Mouse (Mus musculus) v-Abl transformed pro-B cells (cell line): ENCODE measurements around the gene Cfap157.

Experiments used
- in situ Hi-C, 2 experiments: fragments of 400-800 bp; cut with MboI; formaldehyde crosslinking; loops; one replicate each; pipeline ENCODE4 v1.15.1; 2025; ENCODE audit not compliant: unreplicated experiment in 2 of 2

Gene Cfap157

DNA sequence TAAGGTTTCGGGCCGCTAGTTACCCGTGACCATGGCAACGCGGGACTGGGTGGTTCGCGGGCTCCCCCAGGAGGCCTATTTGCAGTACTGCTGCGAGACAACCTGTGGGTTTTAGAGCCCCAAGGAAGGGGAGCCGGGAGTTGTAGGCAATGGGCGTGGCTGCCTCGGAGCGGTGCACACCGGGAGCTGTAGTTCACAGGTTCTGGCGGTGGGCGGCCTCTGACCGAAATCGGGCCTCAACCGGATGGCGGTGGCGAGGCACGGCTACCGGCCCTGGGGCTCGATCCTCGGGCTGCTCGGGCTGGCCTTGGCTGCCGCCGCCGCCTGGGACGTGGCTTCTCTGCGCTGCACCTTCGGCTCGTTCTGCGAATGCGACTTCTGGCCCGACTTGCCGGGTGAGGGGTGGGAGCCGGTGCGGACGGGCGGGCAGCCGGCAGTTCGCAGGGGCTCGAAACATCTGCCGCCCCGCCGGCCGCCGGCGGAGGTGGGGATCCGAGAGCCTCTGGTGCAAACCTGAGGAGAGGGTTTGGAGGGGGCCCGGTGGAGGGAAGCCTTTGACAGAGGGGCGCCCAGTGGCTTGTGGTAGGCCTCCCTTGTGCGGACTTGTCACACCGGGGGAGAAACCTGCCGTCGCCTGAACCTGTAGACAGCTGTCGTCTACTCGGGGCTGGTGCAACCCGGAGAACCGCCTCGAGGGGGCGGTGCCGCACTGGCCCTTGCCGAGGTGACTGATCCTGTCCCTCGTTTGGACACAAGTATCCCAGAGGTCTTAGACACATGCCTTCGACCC is 27.0 kb downstream of the Cfap157 start, which contains the start of gene Tor2a:
Gene Tor2a (plus strand): TSS at position 179 of the 790 bp plus-strand sequence.
- in situ Hi-C loops = loop anchor here (5.0 to 25.0 kb wide), 5 partner anchors 45 to 1945 kb away; partner anchors contain the start of genes Cdk9 (in 2 of the 2), 1700001O22Rik (in 1 of the 2), Garnl3 (in 1 of the 2) and Ntmt1 (in 1 of the 2)

- in situ Hi-C loops = loop anchor here (5.0 to 25.0 kb wide), 5 partner anchors 44 to 1944 kb away; partner anchors contain the start of genes Cdk9 (in 2 of the 2), 1700001O22Rik (in 1 of the 2), Garnl3 (in 1 of the 2) and Ntmt1 (in 1 of the 2)
Observed at GRCm38 (mm10) chr2:32756674-32757055, 27.6 kb downstream of the Cfap157 start.

- in situ Hi-C loops = loop anchor here (25.0 kb wide), 2 partner anchors 385 to 1940 kb away; partner anchors contain the start of genes 1700001O22Rik (in 1 of the 2), Garnl3 (in 1 of the 2) and Ntmt1 (in 1 of the 2)
Observed at GRCm38 (mm10) chr2:32752181-32752580, 32.0 kb downstream of the Cfap157 start.

GRCm38 (mm10) chr2:32751665-32752033 is 32.6 kb downstream of the Cfap157 start:
- in situ Hi-C loops = loop anchor here (25.0 kb wide), 2 partner anchors 386 to 1939 kb away; partner anchors contain the start of genes 1700001O22Rik (in 1 of the 2), Garnl3 (in 1 of the 2) and Ntmt1 (in 1 of the 2)

- in situ Hi-C loops = loop anchor here (25.0 kb wide), 2 partner anchors 386 to 1939 kb away; partner anchors contain the start of genes 1700001O22Rik (in 1 of the 2), Garnl3 (in 1 of the 2) and Ntmt1 (in 1 of the 2)
Observed at GRCm38 (mm10) chr2:32750887-32751664, 33.2 kb downstream of the Cfap157 start.

DNA sequence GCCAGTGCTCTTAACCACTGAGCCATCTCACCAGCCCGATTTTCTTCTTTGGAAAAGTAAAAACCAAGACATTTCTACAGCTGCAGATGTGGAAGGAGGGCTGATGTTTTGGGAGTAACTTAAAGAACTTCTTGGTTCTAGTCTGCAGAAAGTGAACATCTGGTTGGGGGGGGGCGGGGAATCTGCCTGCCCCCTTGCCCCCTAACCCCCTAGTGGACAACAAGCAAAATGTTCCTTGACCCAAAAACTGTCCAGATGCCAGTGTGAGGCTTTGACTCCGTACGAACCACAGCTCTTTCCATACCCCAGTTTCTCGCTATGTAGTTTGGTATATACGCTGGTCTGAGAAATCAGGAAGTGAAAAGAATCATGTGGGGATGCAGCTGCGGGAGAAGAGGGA is 34.0 kb downstream of the Cfap157 start:
- in situ Hi-C loops = loop anchor here (25.0 kb wide), 2 partner anchors 387 to 1938 kb away; partner anchors contain the start of genes 1700001O22Rik (in 1 of the 2), Garnl3 (in 1 of the 2) and Ntmt1 (in 1 of the 2)

DNA sequence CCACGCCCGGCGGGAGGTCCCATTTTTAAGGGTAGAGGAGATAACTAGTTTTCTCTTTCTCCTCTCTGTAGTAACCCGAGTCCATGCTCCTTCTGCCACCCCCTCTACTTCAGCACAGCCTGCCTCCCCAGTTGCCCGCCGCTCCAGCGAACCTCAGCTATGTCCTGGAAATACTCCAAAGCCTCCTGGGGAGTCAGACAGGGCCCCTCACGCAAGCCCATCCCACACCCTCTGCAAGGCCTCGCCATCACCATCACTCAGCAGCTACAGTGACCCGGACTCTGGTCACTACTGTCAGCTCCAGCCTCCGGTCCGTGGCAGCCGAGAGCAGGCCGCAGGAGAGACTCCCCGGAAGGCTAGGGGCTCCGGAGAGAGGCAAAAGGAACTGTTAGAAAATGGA is 35.1 kb downstream of the Cfap157 start:
- in situ Hi-C loops = no loop called here

- in situ Hi-C loops = no loop called here
Observed at GRCm38 (mm10) chr2:32744272-32744982, 39.8 kb downstream of the Cfap157 start.

DNA sequence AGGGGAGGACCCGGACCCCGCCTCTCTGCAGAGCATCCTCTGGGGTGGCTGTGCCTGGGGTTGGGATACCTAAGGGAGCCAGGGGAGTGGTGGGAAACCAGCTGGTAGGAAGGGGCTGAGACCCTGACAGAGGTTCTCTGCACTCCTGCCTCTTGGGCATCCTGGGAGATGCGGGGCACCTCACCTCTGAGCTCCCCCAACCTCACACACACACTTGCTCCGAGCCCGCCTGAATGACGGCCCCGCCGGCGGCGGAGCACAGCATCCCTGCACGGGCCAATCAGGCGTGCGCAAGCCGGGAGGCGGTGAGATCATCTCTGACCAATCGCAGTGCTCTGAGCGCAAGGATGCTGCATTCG is 42.1 kb downstream of the Cfap157 start:
- in situ Hi-C loops = no loop called here

GRCm38 (mm10) chr2:32741273-32742172 is 42.7 kb downstream of the Cfap157 start:
- in situ Hi-C loops = no loop called here

DNA sequence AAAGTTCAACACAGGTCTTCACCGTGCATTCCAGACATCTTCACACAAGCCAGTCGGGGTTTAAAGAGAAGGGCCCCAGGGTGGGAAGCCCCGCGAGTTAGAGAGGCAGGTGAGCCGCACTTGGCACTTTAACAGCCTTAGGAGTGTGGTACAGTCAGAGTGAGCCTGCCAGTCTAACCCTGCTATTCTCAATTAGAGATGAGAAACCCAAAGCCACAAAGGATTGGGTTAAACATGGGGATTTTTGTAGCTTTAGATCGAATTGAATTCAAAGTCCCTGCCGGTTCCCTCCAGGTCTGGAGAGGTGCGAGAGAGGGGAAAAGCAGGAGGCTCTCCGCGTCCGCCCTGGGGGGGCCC is 43.3 kb downstream of the Cfap157 start, which contains the start of gene 6330409D20Rik:
Gene 6330409D20Rik (minus strand): TSS at position 101 of the 357 bp plus-strand sequence.
- in situ Hi-C loops = no loop called here

- in situ Hi-C loops = no loop called here
Observed at GRCm38 (mm10) chr2:32739311-32739710, 44.9 kb downstream of the Cfap157 start.

DNA sequence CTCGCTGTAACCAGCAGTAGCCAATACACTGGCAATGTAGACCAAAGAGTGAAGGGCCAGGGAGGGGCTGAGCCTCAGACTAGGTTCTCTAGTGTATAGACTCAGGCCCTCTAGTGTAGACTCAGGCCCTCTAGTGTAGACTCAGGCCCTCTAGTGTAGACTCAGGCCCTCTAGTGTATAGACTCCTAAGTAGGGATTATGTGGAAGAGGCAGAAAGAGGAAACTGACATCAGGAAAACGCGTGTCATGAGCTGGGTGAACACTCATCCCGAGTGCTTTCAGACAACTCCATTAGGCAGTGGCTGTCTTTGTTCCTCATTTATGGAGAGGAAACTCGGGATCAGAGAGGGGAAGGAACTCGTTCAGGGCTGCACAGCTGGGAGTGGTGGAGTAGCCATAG is 47.2 kb downstream of the Cfap157 start:
- in situ Hi-C loops = no loop called here

DNA sequence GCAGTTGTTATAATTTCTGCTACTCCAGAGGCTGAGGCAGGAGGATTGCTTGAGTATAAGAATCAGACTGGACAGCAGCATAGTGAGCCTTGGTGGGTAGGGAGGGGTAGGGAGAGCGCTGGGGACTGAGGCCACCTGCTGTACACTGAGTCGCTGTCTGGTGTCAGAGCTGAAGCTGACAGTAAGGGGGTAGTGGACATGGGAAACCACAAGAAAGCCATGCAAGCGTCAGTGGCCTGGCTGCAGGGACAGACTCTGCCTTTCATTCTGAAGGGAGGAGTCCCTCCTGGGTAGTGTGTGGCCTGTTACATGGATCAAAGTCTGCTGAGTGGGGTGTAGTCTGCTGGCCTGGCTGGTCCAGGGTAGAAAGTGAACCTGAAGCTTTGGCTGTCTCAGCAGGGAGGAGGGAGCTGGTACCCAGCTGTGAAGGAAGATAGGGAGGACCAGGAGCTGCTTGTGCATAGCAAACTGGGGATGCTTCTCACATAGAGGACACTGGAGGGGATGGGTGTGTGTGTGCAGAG is 47.9 kb downstream of the Cfap157 start:
- in situ Hi-C loops = no loop called here

- in situ Hi-C loops = no loop called here
Observed at GRCm38 (mm10) chr2:32734933-32735332, 49.3 kb downstream of the Cfap157 start.

DNA sequence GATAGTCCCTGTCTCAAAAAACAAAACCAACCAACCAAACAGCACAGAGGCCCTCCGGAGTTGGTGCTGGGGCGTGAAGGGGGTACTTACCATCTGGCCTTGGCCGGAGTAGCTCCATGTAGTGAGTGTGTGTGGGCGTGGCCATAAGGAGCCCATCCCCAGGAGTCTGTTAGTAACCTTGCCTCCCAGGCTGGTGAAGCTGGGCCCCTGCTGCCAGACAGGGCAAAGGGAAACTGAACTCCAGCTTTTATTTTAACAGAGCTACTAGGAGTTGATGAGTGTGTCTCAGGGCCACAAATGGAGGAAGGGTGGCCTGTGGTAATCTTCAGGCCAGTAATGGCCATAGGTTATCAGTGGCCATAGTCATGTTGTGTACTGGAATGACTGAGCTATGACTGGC is 49.7 kb downstream of the Cfap157 start:
- in situ Hi-C loops = no loop called here

GRCm38 (mm10) chr2:32732695-32733094 is 51.5 kb downstream of the Cfap157 start:
- in situ Hi-C loops = no loop called here

DNA sequence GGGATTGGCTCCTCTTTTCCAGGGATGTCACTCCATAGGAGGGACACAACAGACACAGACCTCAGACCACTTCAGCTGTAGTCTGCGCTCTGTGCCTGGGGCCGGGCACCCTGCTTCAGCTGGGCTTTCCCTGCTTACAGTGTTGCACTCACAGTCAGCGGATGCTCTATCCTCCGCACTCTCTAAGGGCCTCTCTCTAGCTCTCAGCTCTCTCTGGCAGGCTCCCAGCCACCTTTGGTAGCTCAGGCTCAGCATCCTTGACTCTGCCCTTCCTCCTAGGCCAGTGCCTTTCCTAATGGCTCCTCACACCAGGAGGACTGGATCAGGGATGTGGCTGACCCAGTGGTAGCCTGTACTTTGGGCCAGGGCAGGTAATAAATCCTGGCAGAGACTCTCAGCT is 52.3 kb downstream of the Cfap157 start:
- in situ Hi-C loops = no loop called here

- in situ Hi-C loops = no loop called here
Observed at GRCm38 (mm10) chr2:32730854-32731253, 53.4 kb downstream of the Cfap157 start.
